19 mouse cellular contexts compared by ENCODE assay signal in genomic region chr15:98595049-98595448, GRCm38 (mm10). TPM values are rescaled to one million over a fixed set of nuclear protein-coding genes. Genes with fewer than 3 reads are reported as not detected.
"Had no signal": no experiment of that assay in that cellular context is flagged by ENCODE, and none has a peak within 500 bp of the region (broad histone marks: within the 10 kb centered on the region; RNA-seq: fewer than 3 reads in every experiment).

No protein-coding gene starts in this region.

- H3K27ac ChIP-seq: kidney, embryonic 15.5 days; limb, embryonic 10.5 days; limb, embryonic 13.5 days; liver, embryonic 12.5 days; liver, embryonic 15.5 days; lung, embryonic 15.5 days; midbrain, embryonic 15.5 days had no signal

- H3K4me1 ChIP-seq: limb, embryonic 10.5 days; limb, embryonic 13.5 days; lung, embryonic 15.5 days; midbrain, embryonic 15.5 days had no signal

- DNase-seq: kidney, adult 8-10 months; kidney, postnatal 10 days; liver; lung, adult 18-20 months; lung, postnatal 10 days; lung, postnatal 36 days; right cerebral cortex, postnatal 14 days; thymus, postnatal 25 days had no signal

- H3K4me3 ChIP-seq: kidney, embryonic 15.5 days; limb, embryonic 10.5 days; limb, embryonic 13.5 days; liver, embryonic 12.5 days; liver, embryonic 15.5 days; lung, embryonic 15.5 days; midbrain, embryonic 15.5 days had no signal

- H3K27me3 ChIP-seq: kidney, embryonic 15.5 days; limb, embryonic 13.5 days; liver, embryonic 12.5 days; liver, embryonic 15.5 days; lung, embryonic 15.5 days; midbrain, embryonic 15.5 days had no signal

- H3K9ac ChIP-seq: kidney, embryonic 15.5 days; limb, embryonic 13.5 days; liver, embryonic 12.5 days; liver, embryonic 15.5 days; lung, embryonic 15.5 days; midbrain, embryonic 15.5 days had no signal

- ATAC-seq: liver, embryonic 12.5 days; midbrain, embryonic 15.5 days had no signal

- H3K9me3 ChIP-seq: kidney, embryonic 15.5 days; limb, embryonic 10.5 days; limb, embryonic 13.5 days; liver, embryonic 12.5 days; liver, embryonic 15.5 days; lung, embryonic 15.5 days; midbrain, embryonic 15.5 days had no signal

- H3K4me2 ChIP-seq: kidney, embryonic 15.5 days; limb, embryonic 13.5 days; liver, embryonic 12.5 days; liver, embryonic 15.5 days; lung, embryonic 15.5 days; midbrain, embryonic 11.5 days; midbrain, embryonic 15.5 days had no signal

RNA-seq across cellular contexts. Expression of gene 4930415O20Rik, which starts 24.2 kb away (rescaled TPM):
- polyA plus RNA-seq: kidney, embryonic 15.5 days; limb, embryonic 13.5 days; liver, embryonic 12.5 days; liver, embryonic 15.5 days; lung, embryonic 15.5 days; spleen, adult 2 months; stomach, embryonic 14.5 days; thymus, postnatal 0 days had no signal
